Mouse (Mus musculus): ENCODE measurements at regions not wholly inside any gene's neighbourhood (a gene's known extent, or its start where the extent isn't known, plus 50 kb on each side); places are given as distances from the start of the nearest gene placed in this dataset.

- no peak for DNase-seq (ENCODE audit: low spot score)
Measured at GRCm38 (mm10) chr2:131801212-131801611, 58.3 kb downstream of the Erv3 start.

- no peak for DNase-seq (ENCODE audit: low spot score)
Measured at GRCm38 (mm10) chr2:131800126-131800894, 59.2 kb downstream of the Erv3 start.

GRCm38 (mm10) chr2:131799486-131799885 lies 60.1 kb downstream of the Erv3 start:
- no peak for DNase-seq (ENCODE audit: low spot score)

- no peak for DNase-seq (ENCODE audit: low spot score)
Measured at GRCm38 (mm10) chr2:131797001-131797693, 62.4 kb downstream of the Erv3 start.

- DNase-seq (ENCODE audit: low spot score) = no peak
Measured at GRCm38 (mm10) chr2:131775381-131775780, 84.2 kb downstream of the Erv3 start.

- no peak for DNase-seq (ENCODE audit: low spot score)
Measured at GRCm38 (mm10) chr2:131773691-131774090, 85.9 kb downstream of the Erv3 start.

GRCm38 (mm10) chr2:131772163-131772562 lies 87.4 kb downstream of the Erv3 start:
- DNase-seq (ENCODE audit: low spot score) = no peak

GRCm38 (mm10) chr2:131770852-131771251 lies 88.7 kb downstream of the Erv3 start:
- DNase-seq (ENCODE audit: low spot score) = peak; percentile 17

GRCm38 (mm10) chr2:131769656-131770210 lies 89.8 kb downstream of the Erv3 start:
- no peak for DNase-seq (ENCODE audit: low spot score)

GRCm38 (mm10) chr2:131766500-131766899 lies 93.0 kb downstream of the Erv3 start:
- DNase-seq (ENCODE audit: low spot score) = no peak

- no peak for DNase-seq (ENCODE audit: low spot score)
Measured at GRCm38 (mm10) chr2:131761507-131761906, 98.0 kb downstream of the Erv3 start.

GRCm38 (mm10) chr2:131757183-131757903 lies 102.2 kb downstream of the Erv3 start:
- DNase-seq (ENCODE audit: low spot score) = no peak

- no peak for DNase-seq (ENCODE audit: low spot score)
Measured at GRCm38 (mm10) chr2:131755107-131755506, 104.4 kb downstream of the Erv3 start.

- no peak for DNase-seq (ENCODE audit: low spot score)
Measured at GRCm38 (mm10) chr2:131753436-131753835, 106.1 kb downstream of the Erv3 start.

GRCm38 (mm10) chr2:131750679-131751078 lies 108.9 kb downstream of the Erv3 start:
- DNase-seq (ENCODE audit: low spot score) = no peak

- DNase-seq (ENCODE audit: low spot score) = no peak
Measured at GRCm38 (mm10) chr2:131750206-131750605, 109.3 kb downstream of the Erv3 start.

GRCm38 (mm10) chr2:131749746-131750145 lies 109.8 kb downstream of the Erv3 start:
- no peak for DNase-seq (ENCODE audit: low spot score)

- DNase-seq (ENCODE audit: low spot score) = no peak
Measured at GRCm38 (mm10) chr2:131748791-131749190, 110.8 kb downstream of the Erv3 start.

GRCm38 (mm10) chr2:131747707-131748106 lies 111.8 kb downstream of the Erv3 start:
- no peak for DNase-seq (ENCODE audit: low spot score)

- no peak for DNase-seq (ENCODE audit: low spot score)
Measured at GRCm38 (mm10) chr2:131745381-131745895, 114.1 kb downstream of the Erv3 start.

GRCm38 (mm10) chr2:131744957-131745356 lies 114.6 kb downstream of the Erv3 start:
- DNase-seq (ENCODE audit: low spot score) = no peak

- DNase-seq (ENCODE audit: low spot score) = no peak
Measured at GRCm38 (mm10) chr2:131740456-131740855, 119.1 kb downstream of the Erv3 start.
